Mouse (Mus musculus): Measurements from ENCODE around the gene Myo16. TPM values are rescaled to one million over a fixed set of nuclear protein-coding genes. Genes with fewer than 3 reads are reported as not detected.

The Myo16 gene
- polyA plus RNA-seq, 1 experiment from 2014 or later: 0.40 TPM

DNA sequence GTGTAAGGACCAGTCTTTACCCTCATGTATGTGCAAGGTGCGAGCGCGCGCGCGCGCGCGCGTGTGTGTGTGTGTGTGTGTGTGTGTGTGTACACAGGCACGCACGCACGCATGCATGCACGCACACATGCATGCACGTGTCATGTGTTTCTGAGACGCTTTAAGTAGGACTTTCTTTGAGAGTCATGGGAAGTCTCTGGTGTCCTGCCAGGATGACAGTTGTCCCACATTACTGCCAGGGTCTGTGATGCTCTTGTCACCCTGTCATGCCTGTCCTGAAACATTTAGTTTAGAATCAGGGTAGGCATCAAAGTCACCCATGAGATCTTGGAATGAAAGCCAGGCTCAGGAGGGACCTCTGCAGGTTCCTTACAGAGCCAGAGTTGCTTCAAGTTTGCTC lies 1.4 kb downstream of the Myo16 start:
- Histone ChIP-seq H3K4me3 (no peak overlapping the region), H3K27me3 (replicated peaks) (peaks cover 54% of the 10 kb centered on the region), H3K36me3 (no peaks in the 10 kb centered on the region), H3K4me1 (0 out of 2 replicates have a peak, but pooled peaks cover 4% of the 10 kb centered on the region), H3K4me2 (no peak overlapping the region), H3K9me3 (no peaks in the 10 kb centered on the region; the same call in 1 of the 2 replicates), H3K27ac (replicated peaks) (no peak overlapping the region), H3K9ac (no peak overlapping the region)
- 90% methylated on average over 16 of the region's 16 CpGs for WGBS
- no peak for ATAC-seq (ENCODE audit: extremely low read depth, insufficient number of reproducible peaks, low FRiP score, low TSS enrichment)

DNA sequence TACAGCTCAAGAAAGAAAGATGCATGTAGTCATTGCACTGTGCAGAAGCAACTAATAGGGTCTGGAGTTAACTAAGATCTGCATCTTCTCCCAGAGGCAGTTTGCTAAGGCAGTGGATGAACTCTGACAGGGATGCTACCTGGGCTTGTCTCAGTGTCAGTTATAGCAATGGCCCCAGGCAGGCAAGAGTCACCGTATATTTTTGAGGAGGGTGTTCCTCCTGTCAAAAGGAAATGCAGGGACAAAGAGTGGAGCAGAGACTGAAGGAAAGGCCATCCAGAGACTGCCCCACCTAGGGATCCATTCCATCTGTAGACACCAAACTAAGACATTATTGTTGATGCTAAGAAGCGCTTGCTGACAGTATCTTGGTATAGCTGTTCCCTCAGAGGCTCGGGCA lies 7.4 kb downstream of the Myo16 start:
- Histone ChIP-seq H3K36me3 (no peaks in the 10 kb centered on the region), H3K9me3 (no peaks in the 10 kb centered on the region; the same call in 1 of the 2 replicates), H3K9ac (no peak overlapping the region), H3K27ac (replicated peaks) (no peak overlapping the region), H3K4me3 (no peak overlapping the region), H3K4me2 (no peak overlapping the region), H3K4me1 (peaks cover 3% of the 10 kb centered on the region; the same call in 1 of the 2 replicates), H3K27me3 (replicated peaks) (peaks cover 13% of the 10 kb centered on the region)
- 87% methylated on average over 3 of the region's 3 CpGs for WGBS
- no peak for ATAC-seq (ENCODE audit: extremely low read depth, insufficient number of reproducible peaks, low FRiP score, low TSS enrichment)

- Histone ChIP-seq H3K4me3 (no peak overlapping the region), H3K4me1 (peaks cover 3% of the 10 kb centered on the region; the same call in 1 of the 2 replicates), H3K36me3 (no peaks in the 10 kb centered on the region), H3K27me3 (replicated peaks) (0 out of 2 replicates have a peak, but pooled peaks cover 8% of the 10 kb centered on the region), H3K27ac (replicated peaks) (no peak overlapping the region), H3K9ac (no peak overlapping the region), H3K4me2 (no peak overlapping the region), H3K9me3 (no peaks in the 10 kb centered on the region)
- 65% methylated on average over 2 of the region's 2 CpGs for WGBS
- no peak for ATAC-seq (ENCODE audit: extremely low read depth, insufficient number of reproducible peaks, low FRiP score, low TSS enrichment)
Measured at GRCm38 (mm10) chr8:10164959-10165358, 11.2 kb downstream of the Myo16 start.

- Histone ChIP-seq H3K36me3 (no peaks in the 10 kb centered on the region), H3K4me2 (no peak overlapping the region), H3K27me3 (replicated peaks) (0 out of 2 replicates have a peak, but pooled peaks cover 8% of the 10 kb centered on the region), H3K27ac (replicated peaks) (no peak overlapping the region), H3K4me1 (no peaks in the 10 kb centered on the region), H3K4me3 (no peak overlapping the region), H3K9ac (no peak overlapping the region), H3K9me3 (no peaks in the 10 kb centered on the region)
- 58% methylated on average over 4 of the region's 4 CpGs for WGBS
- ATAC-seq (ENCODE audit: extremely low read depth, insufficient number of reproducible peaks, low FRiP score, low TSS enrichment): no peak
Measured at GRCm38 (mm10) chr8:10168326-10168725, 14.6 kb downstream of the Myo16 start.

DNA sequence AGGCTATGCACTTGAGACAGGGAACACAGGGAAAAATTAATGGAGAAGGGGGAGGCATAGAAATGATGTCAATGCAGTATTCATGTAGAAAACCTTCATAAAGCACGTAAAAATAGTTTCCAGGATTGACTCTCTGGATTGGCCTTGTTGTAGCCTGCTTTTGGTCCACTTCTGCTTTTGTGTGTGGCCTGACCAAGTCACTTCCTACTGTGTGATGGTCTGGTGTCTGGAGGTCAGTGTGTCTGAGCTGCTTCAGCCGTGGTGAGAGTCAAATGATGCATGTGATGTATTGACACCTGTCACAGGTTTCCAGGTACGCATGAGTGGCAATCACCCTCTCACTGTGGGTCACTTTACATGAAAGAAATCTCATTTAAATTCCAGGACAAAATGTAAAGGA lies 16.2 kb downstream of the Myo16 start:
- WGBS: 66% methylated on average over 3 of the region's 3 CpGs
- Histone ChIP-seq H3K4me2 (no peak overlapping the region), H3K4me3 (no peak overlapping the region), H3K9me3 (no peaks in the 10 kb centered on the region), H3K27me3 (replicated peaks) (0 out of 2 replicates have a peak, but pooled peaks cover 8% of the 10 kb centered on the region), H3K4me1 (no peaks in the 10 kb centered on the region), H3K36me3 (no peaks in the 10 kb centered on the region), H3K9ac (no peak overlapping the region), H3K27ac (replicated peaks) (no peak overlapping the region)
- no peak for ATAC-seq (ENCODE audit: extremely low read depth, insufficient number of reproducible peaks, low FRiP score, low TSS enrichment)

DNA sequence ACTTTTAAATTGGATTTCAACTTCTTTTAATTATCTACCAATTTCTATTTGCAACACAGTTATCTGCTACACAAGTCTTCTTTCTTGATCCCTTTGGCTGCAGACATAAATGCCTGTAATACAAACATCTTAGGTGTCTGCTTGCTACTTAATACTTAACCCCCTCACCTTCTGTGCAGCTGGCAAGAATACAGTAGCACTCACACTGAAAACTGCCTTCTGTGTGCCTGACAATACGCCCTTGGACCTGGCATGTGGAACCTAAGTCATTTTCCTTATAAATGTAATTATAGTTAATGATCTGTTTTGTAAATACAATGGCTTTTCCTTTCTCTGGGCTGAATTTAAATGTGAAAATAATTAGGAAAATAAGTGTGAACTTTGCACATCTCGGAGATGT lies 17.6 kb downstream of the Myo16 start:
- Histone ChIP-seq H3K9me3 (no peaks in the 10 kb centered on the region), H3K4me3 (no peak overlapping the region), H3K4me1 (no peaks in the 10 kb centered on the region), H3K4me2 (no peak overlapping the region), H3K27ac (replicated peaks) (no peak overlapping the region), H3K36me3 (no peaks in the 10 kb centered on the region), H3K27me3 (replicated peaks) (0 out of 2 replicates have a peak, but pooled peaks cover 5% of the 10 kb centered on the region), H3K9ac (no peak overlapping the region)
- 66% methylated on average over 2 of the region's 2 CpGs for WGBS
- ATAC-seq (ENCODE audit: extremely low read depth, insufficient number of reproducible peaks, low FRiP score, low TSS enrichment): no peak

- 0 out of 2 replicates have a peak, but pooled peaks cover 5% of the 10 kb centered on the region for H3K27me3 ChIP-seq (replicated peaks)
- H3K36me3 ChIP-seq: no peaks in the 10 kb centered on the region
- H3K4me3 ChIP-seq: no peak overlapping the region
- H3K9ac ChIP-seq: no peak overlapping the region
- H3K9me3 ChIP-seq: no peaks in the 10 kb centered on the region
- no peak for ATAC-seq (ENCODE audit: extremely low read depth, insufficient number of reproducible peaks, low FRiP score, low TSS enrichment)
- H3K4me2 ChIP-seq: no peak overlapping the region
- no peaks in the 10 kb centered on the region for H3K4me1 ChIP-seq
- no peak overlapping the region for H3K27ac ChIP-seq (replicated peaks)
- 85% methylated on average over 3 of the region's 3 CpGs for WGBS
Measured at GRCm38 (mm10) chr8:10172278-10172677, 18.6 kb downstream of the Myo16 start.

DNA sequence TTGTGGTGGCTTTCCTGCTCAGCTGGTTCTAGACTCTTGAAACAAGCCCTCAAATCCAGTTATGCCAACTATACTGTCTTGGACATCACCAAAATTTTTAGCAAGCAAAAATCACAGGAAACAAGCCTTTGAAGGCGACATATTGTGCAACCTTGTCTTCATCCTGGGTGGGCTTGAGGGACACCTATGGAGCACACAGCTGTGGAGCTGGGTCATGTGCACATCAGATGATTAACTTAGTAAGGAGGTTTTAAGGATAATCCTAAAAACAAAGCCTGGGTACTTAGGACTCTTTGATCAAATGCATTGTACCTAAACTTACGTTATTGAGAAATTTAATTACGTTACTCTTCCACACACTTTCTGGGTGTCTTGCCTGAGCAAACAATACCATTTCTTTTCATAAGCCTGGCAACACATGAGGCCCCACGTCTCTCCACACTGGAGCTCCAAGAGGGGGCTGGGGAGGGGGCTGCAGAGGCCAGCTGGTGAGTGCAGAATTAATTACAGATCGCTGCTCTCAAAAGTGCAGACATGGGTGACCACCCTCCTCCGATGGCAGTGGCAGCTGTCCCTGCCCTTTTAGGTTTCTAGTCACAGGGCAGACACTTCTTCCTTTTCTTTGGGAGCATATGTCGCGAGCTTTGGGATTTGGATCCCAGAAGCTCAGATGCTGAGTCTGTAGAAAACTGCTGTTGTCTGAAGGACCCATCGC lies 19.5 kb downstream of the Myo16 start:
- H3K27me3 ChIP-seq (replicated peaks): 0 out of 2 replicates have a peak, but pooled peaks cover 5% of the 10 kb centered on the region
- H3K27ac ChIP-seq (replicated peaks): no peak overlapping the region
- no peaks in the 10 kb centered on the region for H3K4me1 ChIP-seq
- no peak overlapping the region for H3K4me2 ChIP-seq
- ATAC-seq (ENCODE audit: extremely low read depth, insufficient number of reproducible peaks, low FRiP score, low TSS enrichment): no peak
- 64% methylated on average over 9 of the region's 9 CpGs for WGBS
- H3K9me3 ChIP-seq: no peaks in the 10 kb centered on the region
- H3K9ac ChIP-seq: no peak overlapping the region
- no peaks in the 10 kb centered on the region for H3K36me3 ChIP-seq
- no peak overlapping the region for H3K4me3 ChIP-seq

- H3K27me3 ChIP-seq (replicated peaks): 0 out of 2 replicates have a peak, but pooled peaks cover 4% of the 10 kb centered on the region
- no peak overlapping the region for H3K4me2 ChIP-seq
- no peak overlapping the region for H3K4me3 ChIP-seq
- 45% methylated on average over 5 of the region's 5 CpGs for WGBS
- H3K9me3 ChIP-seq: no peaks in the 10 kb centered on the region
- no peaks in the 10 kb centered on the region for H3K36me3 ChIP-seq
- ATAC-seq (ENCODE audit: extremely low read depth, insufficient number of reproducible peaks, low FRiP score, low TSS enrichment): no peak
- H3K9ac ChIP-seq: no peak overlapping the region
- no peak overlapping the region for H3K27ac ChIP-seq (replicated peaks)
- H3K4me1 ChIP-seq: no peaks in the 10 kb centered on the region
Measured at GRCm38 (mm10) chr8:10174201-10174840, 20.6 kb downstream of the Myo16 start.

- Histone ChIP-seq H3K4me2 (no peak overlapping the region), H3K9ac (no peak overlapping the region), H3K27me3 (replicated peaks) (no peaks in the 10 kb centered on the region), H3K9me3 (no peaks in the 10 kb centered on the region), H3K4me1 (no peaks in the 10 kb centered on the region), H3K27ac (replicated peaks) (no peak overlapping the region), H3K4me3 (no peak overlapping the region), H3K36me3 (no peaks in the 10 kb centered on the region)
- no peak for ATAC-seq (ENCODE audit: extremely low read depth, insufficient number of reproducible peaks, low FRiP score, low TSS enrichment)
- WGBS: 71% methylated on average over 7 of the region's 7 CpGs
Measured at GRCm38 (mm10) chr8:10174841-10175680, 21.4 kb downstream of the Myo16 start.

DNA sequence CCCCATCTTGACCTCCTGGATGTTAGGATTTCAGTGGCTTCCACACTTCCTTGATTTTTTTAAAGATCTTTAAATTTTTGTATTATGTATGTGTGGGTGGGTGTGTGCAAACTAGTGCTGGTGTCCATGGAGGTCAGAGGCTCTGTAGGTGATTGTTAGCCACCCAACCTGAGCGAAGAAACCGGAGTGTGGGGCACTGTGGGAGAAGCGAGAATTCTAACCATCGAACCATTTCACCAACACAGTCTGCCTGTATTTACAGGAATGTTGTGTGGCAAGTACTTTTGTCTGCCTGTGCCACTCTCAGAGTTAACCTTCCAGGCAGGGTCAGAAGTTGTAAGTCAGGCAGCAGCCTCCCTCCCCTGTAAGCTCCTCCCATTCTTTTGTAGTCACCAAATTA lies 22.3 kb downstream of the Myo16 start:
- H3K4me2 ChIP-seq: no peak overlapping the region
- no peak overlapping the region for H3K9ac ChIP-seq
- ATAC-seq (ENCODE audit: extremely low read depth, insufficient number of reproducible peaks, low FRiP score, low TSS enrichment): no peak
- no peaks in the 10 kb centered on the region for H3K36me3 ChIP-seq
- no peaks in the 10 kb centered on the region for H3K9me3 ChIP-seq
- H3K4me1 ChIP-seq: no peaks in the 10 kb centered on the region
- no peak overlapping the region for H3K27ac ChIP-seq (replicated peaks)
- H3K4me3 ChIP-seq: no peak overlapping the region
- WGBS: 72% methylated on average over 4 of the region's 4 CpGs
- H3K27me3 ChIP-seq (replicated peaks): no peaks in the 10 kb centered on the region
